Mouse (Mus musculus) midbrain, postnatal 0 days (tissue): ENCODE measurements around the gene Myl7. TPM values are rescaled to one million over a fixed set of nuclear protein-coding genes. Genes with fewer than 3 reads are reported as not detected.

ENCODE experiments used
- ATAC-seq: fragments of 200-750 bp; cut with Nextera tagmentation; 2 replicates; pipeline ENCODE4 v1.8.0; 2017; ENCODE audit warnings: moderate number of reproducible peaks, mild to moderate bottlenecking, moderate TSS enrichment, moderate library complexity; ENCODE audit not compliant: low FRiP score
- DNase-seq: peaks from one replicate; pipeline ENCODE4 v3.0.0-alpha.2; 2015; ENCODE audit warnings: low spot score
- H3K27ac ChIP-seq: fragments of 300-500 bp; sonication (generic); 2 replicates; pipeline ENCODE4 v1.5.1; 2014; ENCODE audit warnings: low read depth, mild to moderate bottlenecking, low read length, mixed read lengths
- H3K27me3 ChIP-seq: fragments of 300-500 bp; sonication (generic); 2 replicates; pipeline ENCODE4 v1.6.1; 2014; ENCODE audit warnings: low read length, control low read depth, mixed read lengths; ENCODE audit not compliant: insufficient read depth
- H3K36me3 ChIP-seq: fragments of 300-500 bp; sonication (generic); 2 replicates; pipeline ENCODE4 v1.6.1; 2014; ENCODE audit warnings: low read length, control low read depth, mixed read lengths; ENCODE audit not compliant: insufficient read depth
- H3K4me1 ChIP-seq: fragments of 300-500 bp; sonication (generic); 2 replicates; pipeline ENCODE4 v1.6.1; 2014; ENCODE audit warnings: mild to moderate bottlenecking, control low read depth, antibody characterized with exemption, low read length, mixed read lengths; ENCODE audit not compliant: insufficient read depth
- H3K4me2 ChIP-seq: fragments of 300-500 bp; sonication (generic); 2 replicates; pipeline ENCODE4 v1.6.1; 2014; ENCODE audit warnings: low read depth, mild to moderate bottlenecking, low read length, mixed read lengths; ENCODE audit not compliant: poor library complexity, severe bottlenecking
- H3K4me3 ChIP-seq: fragments of 300-500 bp; sonication (generic); 2 replicates; pipeline ENCODE4 v1.5.1; 2014; ENCODE audit warnings: low read depth, mild to moderate bottlenecking, low read length, moderate library complexity
- H3K9ac ChIP-seq: fragments of 300-500 bp; sonication (generic); replicated peaks from 2 replicates; pipeline ENCODE4 v1.6.1; 2014; ENCODE audit warnings: mild to moderate bottlenecking, low read length, moderate library complexity, mixed read lengths; ENCODE audit not compliant: poor library complexity, severe bottlenecking
- H3K9me3 ChIP-seq: fragments of 300-500 bp; sonication (generic); 2 replicates; pipeline ENCODE4 v1.6.1; 2016; ENCODE audit warnings: low read length, control low read depth
- CTCF ChIP-seq: IDR thresholded peaks from 2 replicates; pipeline ENCODE4 v1.5.1; 2016; ENCODE audit warnings: antibody characterized with exemption, mild to moderate bottlenecking
- WGBS: fragments of 180-500 bp; shearing (Covaris S2); extraction: QIAGEN DNeasy Blood & Tissue Kit; methylation state at CpG from one replicate; pipeline ENCODE4 v1.1.7; 2014; 5-methylcytosine and 5-hydroxymethylcytosine counted together
- polyA plus RNA-seq: library from polyadenylated mRNA; unstranded; fragments of >200 nt; fragmentation: Nextera tagmentation; extraction: Ambion mirVana; gene quantifications from 2 replicates; pipeline ENCODE4 v1.2.1, GENCODE M21; 2015
- total RNA-seq: library from RNA; depleted of rRNA; stranded (reverse); fragments of >200 nt; gene quantifications from 2 replicates; pipeline ENCODE4 v1.2.3, GENCODE M21; 2014

Myl7 gene
- total and polyA plus RNA-seq, 2 experiments from 2014 or later = not detected

DNA sequence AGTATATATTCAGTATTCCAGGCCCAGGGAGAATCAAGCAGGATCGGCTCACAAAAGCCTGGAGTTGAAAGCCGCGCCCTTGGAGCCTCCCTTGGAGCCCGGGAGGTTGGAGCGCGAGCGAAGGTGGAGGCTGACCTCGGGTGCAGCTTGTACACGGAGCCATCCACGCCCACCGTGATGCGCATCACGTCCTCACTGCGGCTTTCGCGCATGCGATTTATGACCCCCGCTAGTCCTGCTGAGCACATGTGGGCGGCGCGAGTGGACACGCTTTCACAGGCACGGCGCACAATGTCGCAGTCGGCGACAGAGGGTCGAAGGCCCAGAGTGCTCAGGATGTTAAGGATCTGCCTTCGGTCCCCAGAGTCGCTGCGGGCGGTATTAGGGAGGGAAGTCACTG is 3.4 kb upstream of the Myl7 start:
- H3K4me3 ChIP-seq = peak overlapping the region; percentile 37
- peak; percentile 90 for ATAC-seq
- H3K27me3 ChIP-seq = peaks cover 6% of the 10 kb centered on the region; the same call in 1 of the 2 replicates
- peaks cover 16% of the 10 kb centered on the region for H3K4me1 ChIP-seq
- WGBS = under 1% methylated on average over 32 of the region's 32 CpGs
- DNase-seq = peak; percentile 91
- H3K36me3 ChIP-seq = no peaks in the 10 kb centered on the region
- no peak for TF ChIP-seq CTCF
- H3K9me3 ChIP-seq = no peaks in the 10 kb centered on the region
- H3K9ac ChIP-seq = peak overlapping the region; percentile 67
- H3K4me2 ChIP-seq = peak overlapping the region; percentile 54
- H3K27ac ChIP-seq = peak overlapping the region; percentile 88

DNA sequence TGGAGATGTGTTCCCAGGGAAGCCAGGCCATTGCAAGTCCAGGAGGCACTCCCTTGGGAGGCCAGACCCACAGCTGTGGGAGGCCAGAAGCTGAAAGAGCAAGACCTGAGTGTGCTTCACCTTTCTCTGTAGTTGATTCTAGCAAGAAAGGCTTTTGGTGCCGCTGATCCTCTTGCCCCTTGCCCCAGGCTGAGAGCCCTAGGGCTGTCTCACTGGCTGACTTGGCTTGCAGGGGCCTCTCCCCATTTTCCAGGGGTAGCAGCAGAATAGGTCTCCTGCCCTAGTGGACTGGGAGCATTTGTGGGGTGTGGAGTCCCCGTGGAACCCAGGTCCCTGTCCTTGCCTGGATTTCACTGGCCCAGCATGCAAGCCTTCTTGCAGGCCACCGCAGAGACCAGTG is 2.7 kb upstream of the Myl7 start:
- peaks cover 16% of the 10 kb centered on the region for H3K4me1 ChIP-seq
- TF ChIP-seq CTCF = no peak
- peak overlapping the region; percentile 88 for H3K27ac ChIP-seq
- 13% methylated on average over 3 of the region's 3 CpGs for WGBS
- peaks cover 6% of the 10 kb centered on the region; the same call in 1 of the 2 replicates for H3K27me3 ChIP-seq
- peak overlapping the region; percentile 37 for H3K4me3 ChIP-seq
- H3K9ac ChIP-seq = peak overlapping the region; percentile 67
- H3K4me2 ChIP-seq = peak overlapping the region; percentile 54
- no peaks in the 10 kb centered on the region for H3K36me3 ChIP-seq
- DNase-seq (no peak), ATAC-seq (peak; percentile 4; the same call in 1 of the 2 replicates)
- no peaks in the 10 kb centered on the region for H3K9me3 ChIP-seq

DNA sequence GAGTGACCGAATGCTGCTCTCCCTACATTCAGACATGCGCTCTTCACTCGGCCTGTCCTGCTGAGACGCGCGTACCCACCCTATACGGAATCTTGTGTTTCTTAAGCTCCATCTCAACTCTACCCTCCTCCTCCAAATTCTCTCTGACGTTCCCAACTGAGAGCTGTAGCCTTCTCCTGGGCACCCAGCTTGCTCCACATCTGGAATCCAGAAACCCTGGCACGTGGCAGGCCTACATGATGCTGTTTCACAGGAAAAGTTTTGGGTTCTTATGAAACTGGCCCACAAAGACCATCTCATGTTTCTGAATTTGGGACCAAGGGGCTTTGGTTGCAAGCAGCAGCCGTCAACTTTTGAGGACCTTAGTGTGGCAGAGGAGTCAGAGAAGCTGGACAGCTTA is 704 bp upstream of the Myl7 start:
- Histone ChIP-seq H3K27ac (no peak overlapping the region), H3K9ac (no peak overlapping the region), H3K4me3 (no peak overlapping the region), H3K9me3 (no peaks in the 10 kb centered on the region), H3K4me1 (peaks cover 16% of the 10 kb centered on the region), H3K4me2 (no peak overlapping the region), H3K27me3 (peaks cover 6% of the 10 kb centered on the region; the same call in 1 of the 2 replicates), H3K36me3 (no peaks in the 10 kb centered on the region)
- no peak for TF ChIP-seq CTCF
- whole genome bisulfite sequencing = 93% methylated on average over 10 of the region's 10 CpGs
- DNase-seq = no peak
- no peak for ATAC-seq

DNA sequence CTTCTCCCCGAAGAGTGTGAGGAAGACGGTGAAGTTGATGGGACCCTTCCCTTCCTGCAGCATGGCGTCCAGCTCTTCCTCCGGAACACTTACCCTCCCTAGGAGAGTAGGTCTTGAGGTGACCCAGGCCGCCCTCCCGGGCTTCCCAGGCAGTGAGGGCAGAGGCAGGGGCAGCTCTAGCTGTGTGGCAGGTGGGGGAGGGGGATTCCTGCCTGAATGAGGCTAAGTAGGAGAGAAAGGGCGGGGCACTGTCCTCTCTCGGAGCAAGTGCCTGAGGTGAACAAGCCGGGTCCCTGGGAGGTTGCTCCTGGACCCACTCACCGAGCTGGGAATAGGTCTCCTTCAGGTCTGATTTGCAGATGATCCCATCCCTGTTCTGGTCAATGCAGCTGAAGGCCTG is 743 bp downstream of the Myl7 start:
- H3K4me3 ChIP-seq = no peak overlapping the region
- H3K4me2 ChIP-seq = no peak overlapping the region
- H3K9ac ChIP-seq = no peak overlapping the region
- DNase-seq = no peak
- no peaks in the 10 kb centered on the region for H3K36me3 ChIP-seq
- H3K27ac ChIP-seq = no peak overlapping the region
- H3K27me3 ChIP-seq = peaks cover 6% of the 10 kb centered on the region; the same call in 1 of the 2 replicates
- 18% methylated on average over 10 of the region's 10 CpGs for WGBS
- no peak for ATAC-seq
- peaks cover 16% of the 10 kb centered on the region for H3K4me1 ChIP-seq
- H3K9me3 ChIP-seq = no peaks in the 10 kb centered on the region
- no peak for TF ChIP-seq CTCF

DNA sequence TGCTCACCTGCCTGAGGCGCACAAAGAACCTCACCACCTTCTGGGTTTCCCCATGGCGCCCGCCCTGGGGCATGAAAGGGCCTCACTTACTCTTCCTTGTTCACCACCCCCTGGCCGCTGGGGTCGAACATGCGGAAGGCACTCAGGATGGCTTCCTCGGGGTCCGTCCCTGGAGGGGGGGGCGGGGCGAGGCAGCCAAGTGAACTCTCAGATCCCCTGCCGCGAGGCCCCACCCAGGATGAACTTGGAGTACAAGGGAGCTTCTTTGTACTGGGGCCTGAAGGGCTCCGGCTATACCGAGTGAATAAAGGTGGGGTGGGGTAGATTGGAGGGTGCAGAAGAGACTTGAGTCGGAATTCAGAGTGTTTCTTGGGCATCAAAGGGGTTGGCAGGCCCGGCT is 1.4 kb downstream of the Myl7 start:
- Histone ChIP-seq H3K4me3 (no peak overlapping the region), H3K27me3 (peaks cover 6% of the 10 kb centered on the region; the same call in 1 of the 2 replicates), H3K9ac (no peak overlapping the region), H3K36me3 (no peaks in the 10 kb centered on the region), H3K4me2 (no peak overlapping the region), H3K4me1 (peaks cover 14% of the 10 kb centered on the region), H3K27ac (no peak overlapping the region), H3K9me3 (no peaks in the 10 kb centered on the region)
- 16% methylated on average over 16 of the region's 16 CpGs for WGBS
- ATAC-seq = no peak
- TF ChIP-seq CTCF = no peak
- DNase-seq = no peak

DNA sequence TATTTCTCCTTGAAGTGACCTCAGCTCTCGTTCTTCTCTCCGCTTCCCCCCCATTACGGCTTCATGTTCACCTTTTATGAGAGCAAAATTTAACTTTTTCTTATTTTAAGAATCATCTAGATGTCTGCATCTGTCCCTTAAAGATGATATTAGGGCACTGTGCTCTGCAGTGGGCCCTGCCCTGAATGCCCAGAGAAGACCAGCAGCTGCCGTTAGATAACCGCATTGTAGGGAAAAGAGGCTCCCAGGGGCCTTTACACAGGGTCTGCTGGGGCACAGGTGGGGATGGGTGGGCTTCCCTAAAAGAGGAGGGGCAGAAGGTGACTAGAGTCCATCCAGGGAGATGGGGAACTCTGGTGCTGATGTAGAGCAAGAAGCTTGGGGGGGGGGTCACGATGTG is 4.8 kb downstream of the Myl7 start:
- Histone ChIP-seq H3K9ac (no peak overlapping the region), H3K9me3 (no peaks in the 10 kb centered on the region), H3K27ac (no peak overlapping the region), H3K27me3 (peaks cover 6% of the 10 kb centered on the region; the same call in 1 of the 2 replicates), H3K36me3 (no peaks in the 10 kb centered on the region), H3K4me1 (0 out of 2 replicates have a peak, but pooled peaks cover 2% of the 10 kb centered on the region), H3K4me2 (no peak overlapping the region), H3K4me3 (no peak overlapping the region)
- TF ChIP-seq CTCF = no peak
- ATAC-seq (no peak), DNase-seq (no peak)
- WGBS = 77% methylated on average over 6 of the region's 6 CpGs
